Mouse (Mus musculus): Measurements from ENCODE around the gene Egfem1. TPM values are rescaled to one million over a fixed set of nuclear protein-coding genes. Genes with fewer than 3 reads are reported as not detected.
A peak's percentile ranks its signal among the peaks of the same experiment; 100 is the strongest.

The Egfem1 gene
- 11.9 and 16.5 TPM in 2 replicates for polyA plus RNA-seq (2015; fragmentation: Nextera tagmentation; extraction: Ambion mirVana)

- ATAC-seq (ENCODE audit: borderline replicate concordance, extremely low read depth, low FRiP score, low TSS enrichment), result peak; percentile 36
- no peak within 1 kb of the TSS for H3K27ac ChIP-seq
These were observed at the start of gene Egfem1 for GRCm38 (mm10) chr3:29081952-29082295. Gene Egfem1, plus strand, starts transcription at chr3:29082023.

DNA sequence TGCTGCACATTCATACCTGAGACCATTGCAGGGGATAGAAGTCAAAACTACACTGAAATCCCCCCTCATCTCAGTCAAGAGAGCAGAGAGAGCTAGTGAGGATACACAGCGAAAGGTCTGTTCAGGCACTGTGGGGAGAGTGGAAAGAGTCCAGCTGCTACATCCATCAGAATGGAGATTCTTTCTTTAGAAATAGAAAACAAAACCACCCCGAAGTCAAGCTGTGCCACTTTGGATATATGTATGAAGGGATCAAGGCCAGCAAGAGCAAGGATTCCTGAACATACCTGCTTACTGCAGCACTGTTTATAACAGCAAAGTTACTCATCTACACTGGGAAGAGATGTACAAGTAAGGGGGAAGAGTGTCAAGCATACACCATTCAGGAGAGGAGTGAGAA lies 48.7 kb upstream of the Egfem1 start:
- no peak for ATAC-seq (ENCODE audit: borderline replicate concordance, extremely low read depth, low FRiP score, low TSS enrichment)
- no peaks in the 10 kb centered on the region for H3K36me3 ChIP-seq
- no peak overlapping the region for H3K9ac ChIP-seq
- no peaks in the 10 kb centered on the region for H3K9me3 ChIP-seq
- H3K4me2 ChIP-seq, result no peak overlapping the region
- 65% methylated on average over 2 of the region's 2 CpGs for WGBS
- no peaks in the 10 kb centered on the region for H3K27me3 ChIP-seq
- no peak overlapping the region for H3K4me3 ChIP-seq
- no peaks in the 10 kb centered on the region for H3K4me1 ChIP-seq
- H3K27ac ChIP-seq, result no peak overlapping the region

More at GRCm38 (mm10) chr3:29081952-29082295, at the start of gene Egfem1:
- Histone ChIP-seq H3K27me3 (peaks cover 39% of the 10 kb centered on the region), H3K4me1 (peaks cover 15% of the 10 kb centered on the region), H3K9me3 (no peaks in the 10 kb centered on the region), H3K4me3 (peak within 1 kb of the TSS; percentile 54), H3K36me3 (no peaks in the 10 kb centered on the region), H3K4me2 (peak within 1 kb of the TSS; percentile 94), H3K9ac (peak within 1 kb of the TSS; percentile 31)
- WGBS, result 8% methylated on average over 12 of the region's 12 CpGs

GRCm38 (mm10) chr3:29036146-29036545 lies 45.7 kb upstream of the Egfem1 start:
- H3K4me3 ChIP-seq, result no peak overlapping the region
- H3K4me1 ChIP-seq, result no peaks in the 10 kb centered on the region
- no peaks in the 10 kb centered on the region for H3K36me3 ChIP-seq
- no peak overlapping the region for H3K4me2 ChIP-seq
- H3K27me3 ChIP-seq, result no peaks in the 10 kb centered on the region
- H3K27ac ChIP-seq, result no peak overlapping the region
- H3K9ac ChIP-seq, result no peak overlapping the region
- no peaks in the 10 kb centered on the region for H3K9me3 ChIP-seq
- 1% methylated on average over 3 of the region's 3 CpGs for WGBS
- ATAC-seq (ENCODE audit: borderline replicate concordance, extremely low read depth, low FRiP score, low TSS enrichment), result peak; percentile 14; the same call in 1 of the 2 replicates

DNA sequence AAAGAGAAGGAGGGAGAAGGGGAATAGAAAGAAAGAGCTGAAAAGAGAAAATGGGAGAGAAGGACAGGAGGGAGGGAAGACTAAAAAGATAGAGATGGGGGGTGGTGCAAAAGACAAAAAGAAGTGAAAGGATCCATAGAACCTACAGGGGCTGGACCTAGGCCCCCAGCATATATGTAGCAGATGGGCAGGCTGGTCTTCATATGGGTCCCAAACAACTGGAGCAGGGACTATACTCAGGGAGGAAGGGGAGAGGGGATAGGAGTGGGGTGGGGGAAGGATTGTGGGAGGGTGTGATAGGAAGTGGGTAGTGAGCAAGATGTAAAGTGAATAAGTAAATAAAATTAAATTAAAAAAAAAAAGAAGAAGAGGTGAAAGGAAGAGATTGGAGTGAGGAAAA lies 45.2 kb upstream of the Egfem1 start:
- Histone ChIP-seq H3K27ac (no peak overlapping the region), H3K36me3 (no peaks in the 10 kb centered on the region), H3K9me3 (no peaks in the 10 kb centered on the region), H3K4me2 (no peak overlapping the region), H3K4me1 (no peaks in the 10 kb centered on the region), H3K9ac (no peak overlapping the region), H3K4me3 (no peak overlapping the region), H3K27me3 (no peaks in the 10 kb centered on the region)
- ATAC-seq (ENCODE audit: borderline replicate concordance, extremely low read depth, low FRiP score, low TSS enrichment), result no peak

- no peaks in the 10 kb centered on the region for H3K27me3 ChIP-seq
- no peaks in the 10 kb centered on the region for H3K9me3 ChIP-seq
- H3K27ac ChIP-seq, result no peak overlapping the region
- no peak overlapping the region for H3K9ac ChIP-seq
- ATAC-seq (ENCODE audit: borderline replicate concordance, extremely low read depth, low FRiP score, low TSS enrichment), result no peak
- H3K4me1 ChIP-seq, result no peaks in the 10 kb centered on the region
- no peak overlapping the region for H3K4me3 ChIP-seq
- WGBS, result 88% methylated on average over 7 of the region's 7 CpGs
- no peaks in the 10 kb centered on the region for H3K36me3 ChIP-seq
- no peak overlapping the region for H3K4me2 ChIP-seq
These were observed 41.8 kb upstream of the Egfem1 start for GRCm38 (mm10) chr3:29040064-29040463.

DNA sequence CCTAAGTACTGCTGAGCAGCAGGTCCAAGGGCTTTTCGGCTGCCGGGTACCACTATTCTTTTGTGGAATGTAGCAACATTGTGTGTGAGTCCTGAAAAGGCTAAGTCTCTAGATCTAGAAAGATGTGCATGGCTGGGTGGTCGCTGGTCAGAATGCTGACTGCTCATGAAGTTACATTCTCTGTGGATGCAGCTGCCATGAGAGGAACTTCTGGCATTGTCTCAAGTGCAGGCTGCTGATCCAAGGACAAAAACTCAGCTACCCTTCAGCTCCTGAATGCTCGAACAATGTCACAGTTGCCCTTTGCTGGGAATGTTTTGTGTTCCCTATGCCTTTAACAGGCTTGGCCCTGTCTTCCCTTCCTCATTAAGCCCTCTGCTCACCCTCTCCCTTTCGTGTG lies 35.5 kb upstream of the Egfem1 start:
- Histone ChIP-seq H3K9me3 (no peaks in the 10 kb centered on the region), H3K4me1 (no peaks in the 10 kb centered on the region), H3K36me3 (no peaks in the 10 kb centered on the region), H3K27ac (no peak overlapping the region), H3K27me3 (no peaks in the 10 kb centered on the region), H3K4me2 (no peak overlapping the region), H3K4me3 (no peak overlapping the region), H3K9ac (no peak overlapping the region)
- ATAC-seq (ENCODE audit: borderline replicate concordance, extremely low read depth, low FRiP score, low TSS enrichment), result no peak
- 67% methylated on average over 5 of the region's 5 CpGs for WGBS

- 67% methylated on average over 14 of the region's 14 CpGs for WGBS
- no peak overlapping the region for H3K9ac ChIP-seq
- no peak for ATAC-seq (ENCODE audit: borderline replicate concordance, extremely low read depth, low FRiP score, low TSS enrichment)
These were observed 34.4 kb upstream of the Egfem1 start for GRCm38 (mm10) chr3:29047273-29047932.

GRCm38 (mm10) chr3:29063156-29063555 lies 18.7 kb upstream of the Egfem1 start:
- H3K9me3 ChIP-seq, result no peaks in the 10 kb centered on the region
- ATAC-seq (ENCODE audit: borderline replicate concordance, extremely low read depth, low FRiP score, low TSS enrichment), result no peak
- H3K27me3 ChIP-seq, result no peaks in the 10 kb centered on the region
- H3K4me2 ChIP-seq, result no peak overlapping the region
- no peak overlapping the region for H3K27ac ChIP-seq
- H3K4me3 ChIP-seq, result no peak overlapping the region
- WGBS, result 40% methylated on average over 4 of the region's 4 CpGs
- H3K9ac ChIP-seq, result no peak overlapping the region
- H3K4me1 ChIP-seq, result no peaks in the 10 kb centered on the region
- no peaks in the 10 kb centered on the region for H3K36me3 ChIP-seq

More at GRCm38 (mm10) chr3:29047273-29047932, 34.4 kb upstream of the Egfem1 start:
- H3K36me3 ChIP-seq, result no peaks in the 10 kb centered on the region
- H3K27ac ChIP-seq, result no peak overlapping the region
- no peak overlapping the region for H3K4me2 ChIP-seq
- H3K27me3 ChIP-seq, result no peaks in the 10 kb centered on the region
- no peaks in the 10 kb centered on the region for H3K9me3 ChIP-seq
- H3K4me1 ChIP-seq, result no peaks in the 10 kb centered on the region
- H3K4me3 ChIP-seq, result no peak overlapping the region

DNA sequence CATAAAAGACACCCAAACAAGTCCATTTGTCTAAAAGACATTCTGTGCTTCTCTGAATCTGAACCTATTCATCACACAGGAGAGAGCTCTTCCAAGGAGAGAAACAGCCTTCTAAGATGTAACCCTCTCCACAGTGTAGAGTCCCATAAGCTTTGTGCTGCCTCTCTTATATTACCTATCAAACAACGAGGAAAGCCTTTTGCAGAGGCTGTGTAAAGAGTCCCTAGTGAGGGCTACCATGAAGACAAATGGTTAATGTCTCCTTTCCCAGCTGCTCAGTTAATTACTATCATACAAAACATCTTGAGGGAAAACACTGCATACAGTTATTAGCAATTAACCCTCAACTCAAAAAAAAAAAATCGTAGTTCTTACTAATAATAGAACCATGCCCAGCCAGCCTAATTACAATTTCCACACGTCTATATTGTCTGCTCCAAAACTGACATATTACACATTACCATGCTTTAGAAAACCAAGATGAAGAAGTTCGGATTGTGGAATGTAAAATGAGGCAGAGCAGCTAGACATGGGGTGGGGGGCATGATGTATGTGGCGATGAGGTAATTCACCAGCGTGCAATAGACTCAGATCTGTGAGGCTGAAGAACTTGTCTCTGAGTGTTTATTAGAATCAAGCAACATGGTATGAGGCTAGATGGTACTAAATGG lies 13.3 kb upstream of the Egfem1 start:
- no peak overlapping the region for H3K4me3 ChIP-seq
- no peak overlapping the region for H3K9ac ChIP-seq
- ATAC-seq (ENCODE audit: borderline replicate concordance, extremely low read depth, low FRiP score, low TSS enrichment), result no peak
- H3K27ac ChIP-seq, result no peak overlapping the region
- H3K4me2 ChIP-seq, result no peak overlapping the region
- H3K9me3 ChIP-seq, result no peaks in the 10 kb centered on the region
- no peaks in the 10 kb centered on the region for H3K27me3 ChIP-seq
- 81% methylated on average over 6 of the region's 6 CpGs for WGBS
- no peaks in the 10 kb centered on the region for H3K36me3 ChIP-seq
- no peaks in the 10 kb centered on the region for H3K4me1 ChIP-seq

- no peaks in the 10 kb centered on the region for H3K27me3 ChIP-seq
- no peaks in the 10 kb centered on the region for H3K9me3 ChIP-seq
- no peaks in the 10 kb centered on the region for H3K4me1 ChIP-seq
- ATAC-seq (ENCODE audit: borderline replicate concordance, extremely low read depth, low FRiP score, low TSS enrichment), result no peak
- H3K27ac ChIP-seq, result no peak overlapping the region
- H3K4me3 ChIP-seq, result no peak overlapping the region
- H3K36me3 ChIP-seq, result no peaks in the 10 kb centered on the region
- WGBS, result 68% methylated on average over 4 of the region's 4 CpGs
- H3K9ac ChIP-seq, result no peak overlapping the region
- H3K4me2 ChIP-seq, result no peak overlapping the region
These were observed 10.5 kb upstream of the Egfem1 start for GRCm38 (mm10) chr3:29071315-29071714.

DNA sequence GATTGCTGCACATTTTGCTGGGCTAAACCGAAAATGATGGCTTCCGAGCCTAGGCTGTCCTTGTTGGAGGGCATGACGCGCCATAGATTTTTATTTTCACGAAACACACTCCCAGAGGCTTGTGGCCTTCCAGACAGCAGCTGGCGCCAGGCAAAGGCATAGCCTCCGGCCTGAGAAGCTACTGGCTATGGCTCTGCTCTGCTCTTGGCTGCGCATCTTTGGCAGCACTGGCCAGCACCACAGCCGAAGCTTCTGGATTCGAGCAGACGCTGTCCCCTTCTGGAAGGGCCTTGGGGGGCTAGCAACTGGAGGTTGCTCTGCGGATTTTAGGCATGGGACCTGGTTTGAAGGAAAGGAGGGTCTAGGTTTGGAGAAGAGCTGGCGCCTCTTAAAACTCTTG lies 306 bp upstream of the Egfem1 start:
- 19% methylated on average over 13 of the region's 13 CpGs for WGBS
- Histone ChIP-seq H3K4me1 (peaks cover 15% of the 10 kb centered on the region), H3K4me3 (peak overlapping the region; percentile 54), H3K9ac (no peak overlapping the region), H3K27ac (no peak overlapping the region), H3K9me3 (no peaks in the 10 kb centered on the region), H3K27me3 (peaks cover 39% of the 10 kb centered on the region), H3K4me2 (peak overlapping the region; percentile 94), H3K36me3 (no peaks in the 10 kb centered on the region)
- no peak for ATAC-seq (ENCODE audit: borderline replicate concordance, extremely low read depth, low FRiP score, low TSS enrichment)

GRCm38 (mm10) chr3:29082296-29082995 lies 623 bp downstream of the Egfem1 start:
- Histone ChIP-seq H3K4me1 (peaks cover 15% of the 10 kb centered on the region), H3K9me3 (no peaks in the 10 kb centered on the region), H3K9ac (peak overlapping the region; percentile 31), H3K4me2 (peak overlapping the region; percentile 94), H3K4me3 (peak overlapping the region; percentile 54), H3K27ac (no peak overlapping the region), H3K36me3 (no peaks in the 10 kb centered on the region), H3K27me3 (peaks cover 39% of the 10 kb centered on the region)
- under 1% methylated on average over 42 of the region's 59 CpGs for WGBS
- peak; percentile 81 for ATAC-seq (ENCODE audit: borderline replicate concordance, extremely low read depth, low FRiP score, low TSS enrichment)
